Mouse (Mus musculus) heart, adult 2 months (tissue): Measurements from ENCODE around the gene Tcf7l2. TPM values are rescaled to one million over a fixed set of nuclear protein-coding genes. Genes with fewer than 3 reads are reported as not detected.

Experiments used
- DNase-seq, 2 experiments: peaks; one replicate each; pipeline ENCODE4 v3.0.0; 2021
- H3K27ac ChIP-seq: fragments of 200-600 bp; 2 replicates; pipeline ENCODE4 v1.8.1; 2022
- H3K27me3 ChIP-seq: fragments of 200-500 bp; 2 replicates; pipeline ENCODE4 v1.6.1; 2012; ENCODE audit warnings: mild to moderate bottlenecking, low read length, inconsistent platforms, mixed read lengths; ENCODE audit not compliant: control insufficient read depth, insufficient read depth
- H3K36me3 ChIP-seq: fragments of 200-500 bp; 2 replicates; pipeline ENCODE4 v1.6.1; 2012; ENCODE audit warnings: low read length, inconsistent platforms; ENCODE audit not compliant: control insufficient read depth, insufficient read depth
- H3K4me1 ChIP-seq: fragments of 200-500 bp; 2 replicates; pipeline ENCODE4 v1.6.1; 2011; ENCODE audit warnings: low read length; ENCODE audit not compliant: control insufficient read depth, insufficient read depth
- H3K4me3 ChIP-seq: fragments of 200-600 bp; 2 replicates; pipeline ENCODE4 v1.8.1; 2022
- H3K79me2 ChIP-seq: fragments of 200-500 bp; replicated peaks from 2 replicates; pipeline ENCODE4 v1.6.1; 2012; ENCODE audit warnings: mild to moderate bottlenecking, inconsistent platforms, low read length, moderate library complexity, mixed read lengths; ENCODE audit not compliant: control insufficient read depth, insufficient read depth
- H3K9ac ChIP-seq: fragments of 200-500 bp; 2 replicates; pipeline ENCODE4 v1.6.1; 2012; ENCODE audit warnings: low read depth, mild to moderate bottlenecking, control low read depth, inconsistent platforms, low read length, mixed read lengths
- CTCF ChIP-seq: fragments of 200-600 bp; IDR thresholded peaks from 2 replicates; pipeline ENCODE4 v1.8.1; 2022; ENCODE audit warnings: antibody characterized with exemption, mild to moderate bottlenecking, moderate library complexity
- EP300 ChIP-seq: fragments of 200-500 bp; IDR thresholded peaks from 2 replicates; pipeline ENCODE4 v1.6.1; 2011; ENCODE audit warnings: low read depth, low read length, control low read depth; ENCODE audit not compliant: insufficient read depth
- POLR2A ChIP-seq: fragments of 200-500 bp; IDR thresholded peaks from 2 replicates; pipeline ENCODE4 v1.6.1; 2011; ENCODE audit warnings: mild to moderate bottlenecking, low read depth, low read length, control low read depth; ENCODE audit not compliant: insufficient read depth
- WGBS: fragments of 180-500 bp; shearing (Covaris S2); methylation state at CpG from one replicate; pipeline ENCODE4 v1.1.7; 2018; 5-methylcytosine and 5-hydroxymethylcytosine counted together
- intact Hi-C: fragments of 180-260 bp; cut with DNase I; formaldehyde crosslinking; loops from one replicate; pipeline ENCODE4 v1.15.1; 2025
- polyA plus RNA-seq: library from polyadenylated mRNA; depleted of rRNA; stranded (reverse); fragments of >200 nt; gene quantifications from 2 replicates; pipeline ENCODE4 v1.2.3, GENCODE M21; 2012
- total RNA-seq, 2 experiments: library from RNA; stranded (reverse); gene quantifications; 2 replicates each; pipeline ENCODE4 v1.2.3; 2021

Gene Tcf7l2
- total and polyA plus RNA-seq, 3 experiments: 11.1 to 14.4 (median 13.9) TPM

- H3K9ac ChIP-seq: no peak overlapping the region
- intact Hi-C loops: no loop called here
- H3K79me2 ChIP-seq: no peaks in the 10 kb centered on the region
- H3K36me3 ChIP-seq: no peaks in the 10 kb centered on the region
- TF ChIP-seq CTCF: no peak
- no peak for TF ChIP-seq POLR2A
- TF ChIP-seq EP300: 0 out of 2 replicates have a peak, but pooled peaks have one; percentile 13
- peaks cover 12% of the 10 kb centered on the region for H3K4me1 ChIP-seq
- peak in 1 of 2 experiments; percentile 40 for DNase-seq
- 54% methylated on average over 19 of the region's 19 CpGs for WGBS
- H3K27me3 ChIP-seq: no peaks in the 10 kb centered on the region
- H3K27ac ChIP-seq: no peak overlapping the region; the same call in 1 of the 2 replicates
- no peak overlapping the region for H3K4me3 ChIP-seq
Measured at GRCm38 (mm10) chr19:55851498-55852324, 110.1 kb downstream of the Tcf7l2 start.

GRCm38 (mm10) chr19:55854389-55854788 is 112.8 kb downstream of the Tcf7l2 start:
- Histone ChIP-seq H3K4me1 (peaks cover 12% of the 10 kb centered on the region), H3K27me3 (no peaks in the 10 kb centered on the region), H3K79me2 (no peaks in the 10 kb centered on the region), H3K4me3 (no peak overlapping the region), H3K9ac (no peak overlapping the region), H3K27ac (no peak overlapping the region), H3K36me3 (no peaks in the 10 kb centered on the region)
- no peak for TF ChIP-seq EP300
- TF ChIP-seq POLR2A: no peak
- no peak for TF ChIP-seq CTCF
- no peak for DNase-seq
- 85% methylated on average over 10 of the region's 10 CpGs for whole genome bisulfite sequencing
- intact Hi-C loops: no loop called here

GRCm38 (mm10) chr19:55855571-55855970 is 114.0 kb downstream of the Tcf7l2 start:
- DNase-seq: no peak
- no peak overlapping the region for H3K9ac ChIP-seq
- H3K4me1 ChIP-seq: peaks cover 12% of the 10 kb centered on the region
- TF ChIP-seq CTCF (no peak), POLR2A (no peak), EP300 (no peak)
- no peaks in the 10 kb centered on the region for H3K79me2 ChIP-seq
- H3K27ac ChIP-seq: no peak overlapping the region
- no peaks in the 10 kb centered on the region for H3K27me3 ChIP-seq
- no peak overlapping the region for H3K4me3 ChIP-seq
- H3K36me3 ChIP-seq: no peaks in the 10 kb centered on the region
- WGBS: 49% methylated on average over 5 of the region's 5 CpGs
- intact Hi-C loops: no loop called here

- H3K27me3 ChIP-seq: no peaks in the 10 kb centered on the region
- no peaks in the 10 kb centered on the region; the same call in 1 of the 2 replicates for H3K79me2 ChIP-seq
- H3K4me3 ChIP-seq: no peak overlapping the region
- no peaks in the 10 kb centered on the region for H3K36me3 ChIP-seq
- peaks cover 5% of the 10 kb centered on the region for H3K4me1 ChIP-seq
- TF ChIP-seq POLR2A: no peak
- TF ChIP-seq CTCF: peak; percentile 35
- no peak for TF ChIP-seq EP300
- H3K27ac ChIP-seq: no peak overlapping the region
- DNase-seq: no peak
- H3K9ac ChIP-seq: no peak overlapping the region
- WGBS: 84% methylated on average over 4 of the region's 4 CpGs
- intact Hi-C loops: no loop called here
Measured at GRCm38 (mm10) chr19:55857328-55857727, 115.7 kb downstream of the Tcf7l2 start.

- no peaks in the 10 kb centered on the region for H3K27me3 ChIP-seq
- intact Hi-C loops: no loop called here
- no peak for TF ChIP-seq CTCF
- TF ChIP-seq EP300: no peak
- TF ChIP-seq POLR2A: no peak
Measured at GRCm38 (mm10) chr19:55860009-55860743, 118.6 kb downstream of the Tcf7l2 start.

GRCm38 (mm10) chr19:55861746-55862145 is 120.1 kb downstream of the Tcf7l2 start:
- Histone ChIP-seq H3K4me3 (no peak overlapping the region), H3K4me1 (peaks cover 5% of the 10 kb centered on the region), H3K79me2 (no peaks in the 10 kb centered on the region; the same call in 1 of the 2 replicates), H3K27me3 (no peaks in the 10 kb centered on the region), H3K9ac (no peak overlapping the region), H3K27ac (no peak overlapping the region), H3K36me3 (no peaks in the 10 kb centered on the region)
- no peak for DNase-seq
- intact Hi-C loops: no loop called here
- TF ChIP-seq POLR2A: no peak
- no peak for TF ChIP-seq CTCF
- TF ChIP-seq EP300: no peak
- 62% methylated on average over 2 of the region's 2 CpGs for WGBS

More at GRCm38 (mm10) chr19:55860009-55860743, 118.6 kb downstream of the Tcf7l2 start:
- H3K79me2 ChIP-seq: no peaks in the 10 kb centered on the region; the same call in 1 of the 2 replicates
- H3K4me1 ChIP-seq: peaks cover 4% of the 10 kb centered on the region
- 59% methylated on average over 10 of the region's 10 CpGs for WGBS
- H3K4me3 ChIP-seq: no peak overlapping the region
- no peak for DNase-seq
- H3K9ac ChIP-seq: no peak overlapping the region
- H3K36me3 ChIP-seq: no peaks in the 10 kb centered on the region
- no peak overlapping the region for H3K27ac ChIP-seq
